19 mouse cellular contexts compared by ENCODE assay signal in the genomic region with DNA sequence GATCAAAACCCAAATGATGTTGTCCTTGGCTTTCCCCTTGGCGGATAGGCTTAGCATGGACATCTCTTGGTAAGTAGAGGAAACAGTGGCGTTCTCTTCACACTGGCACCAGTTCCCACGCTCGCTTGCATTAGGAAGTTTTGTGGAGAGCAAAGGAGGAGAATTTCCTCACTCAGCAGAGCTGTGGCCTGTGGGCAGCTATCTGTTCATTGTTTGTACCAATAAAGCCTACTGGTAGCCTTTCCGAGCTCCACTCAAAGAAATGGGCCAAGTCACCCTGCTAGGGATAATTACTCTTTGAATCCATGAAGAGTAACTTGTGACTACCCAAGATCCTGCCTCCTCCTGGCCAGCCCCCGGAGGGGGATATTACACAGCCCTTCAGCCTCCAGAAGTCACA. TPM values are rescaled to one million over a fixed set of nuclear protein-coding genes. Genes with fewer than 3 reads are reported as not detected.
DNase-seq lines count a peak whose midpoint lies in the region; ATAC-seq and TF ChIP-seq lines count a peak whose summit lies in the region.
"Had no signal": no experiment of that assay in that cellular context is flagged by ENCODE, and none has a peak within 500 bp of the region (broad histone marks: within the 10 kb centered on the region; RNA-seq: fewer than 3 reads in every experiment).

No protein-coding gene starts in this region.

- H3K27me3 ChIP-seq in heart, embryonic 11.5 days (ENCODE audit: control insufficient read depth, insufficient read depth, low read length) = peaks cover 40% of the 10 kb centered on the region
- H3K27me3 ChIP-seq in spleen, adult 2 months (ENCODE audit: control insufficient read depth, insufficient read depth, low read length) = no peaks in the 10 kb centered on the region
- H3K27me3 ChIP-seq: intestine, embryonic 15.5 days; neural tube, embryonic 13.5 days had no signal

- peaks cover 11% of the 10 kb centered on the region; the same call in 1 of the 2 replicates for H3K4me1 ChIP-seq in heart, embryonic 11.5 days (ENCODE audit: control insufficient read depth, insufficient read depth, low read length)
- peaks cover 22% of the 10 kb centered on the region; the same call in 1 of the 2 replicates for H3K4me1 ChIP-seq in spleen, adult 2 months (ENCODE audit: control insufficient read depth, insufficient read depth, insufficient read length)
- peaks cover 34% of the 10 kb centered on the region for H3K4me1 ChIP-seq in bone marrow macrophage, adult 2 months (ENCODE audit: control insufficient read depth, insufficient read depth, low read length)

- no peak overlapping the region for H3K4me3 ChIP-seq in heart, embryonic 11.5 days (ENCODE audit: low read depth, low read length)
- H3K4me3 ChIP-seq in spleen, adult 2 months (ENCODE audit: extremely low read depth, insufficient read depth, insufficient read length) = no peak overlapping the region
- H3K4me3 ChIP-seq in bone marrow macrophage, adult 2 months (ENCODE audit: insufficient read depth, low read length) = 0 out of 2 replicates have a peak overlapping the region, but pooled peaks have one; percentile 5
- no peak overlapping the region for H3K4me3 ChIP-seq in macrophage (ENCODE audit: inconsistent target)
- H3K4me3 ChIP-seq: embryonic facial prominence, embryonic 12.5 days; heart, embryonic 15.5 days; intestine, embryonic 15.5 days; neural tube, embryonic 13.5 days had no signal

- ATAC-seq in heart, embryonic 11.5 days (replicated peaks; ENCODE audit: insufficient number of reproducible peaks, low FRiP score, low TSS enrichment) = no peak
- ATAC-seq: hindbrain, embryonic 16.5 days; intestine, embryonic 15.5 days had no signal

- H3K36me3 ChIP-seq in heart, embryonic 11.5 days (ENCODE audit: control insufficient read depth, insufficient read depth, low read length) = no peaks in the 10 kb centered on the region
- H3K36me3 ChIP-seq in spleen, adult 2 months (ENCODE audit: control insufficient read depth, insufficient read depth, low read length) = 0 out of 2 replicates have a peak, but pooled peaks cover 1% of the 10 kb centered on the region
- no peaks in the 10 kb centered on the region for H3K36me3 ChIP-seq in macrophage (ENCODE audit: inconsistent target)
- H3K36me3 ChIP-seq: embryonic facial prominence, embryonic 12.5 days; heart, embryonic 15.5 days; intestine, embryonic 15.5 days; neural tube, embryonic 13.5 days had no signal

- TF ChIP-seq POLR2A in spleen, adult 2 months (IDR thresholded peaks at IDR 0.05; ENCODE audit: low read depth, low read length) = no peak
- TF ChIP-seq POLR2A in bone marrow macrophage, adult 2 months (IDR thresholded peaks at IDR 0.05; ENCODE audit: borderline replicate concordance, low read depth, low read length) = no peak

- no peak overlapping the region for H3K27ac ChIP-seq in heart, embryonic 11.5 days (ENCODE audit: low read depth, low read length)
- peak overlapping the region; percentile 90 for H3K27ac ChIP-seq in spleen, adult 2 months (ENCODE audit: insufficient read depth, low read length)
- H3K27ac ChIP-seq in bone marrow macrophage, adult 2 months (ENCODE audit: insufficient read depth, low read depth, low read length) = peak overlapping the region; percentile 69
- peak overlapping the region; percentile 95 for H3K27ac ChIP-seq in macrophage
- H3K27ac ChIP-seq: embryonic facial prominence, embryonic 12.5 days; heart, embryonic 15.5 days; intestine, embryonic 15.5 days; neural tube, embryonic 13.5 days had no signal

- H3K4me2 ChIP-seq in heart, embryonic 11.5 days = no peak overlapping the region
- H3K4me2 ChIP-seq: embryonic facial prominence, embryonic 12.5 days; heart, embryonic 15.5 days; intestine, embryonic 15.5 days; neural tube, embryonic 13.5 days had no signal

- WGBS in heart, embryonic 11.5 days (ENCODE audit: insufficient replicate concordance) = 91% methylated on average over 6 of the region's 6 CpGs
- WGBS in spleen, adult 2 months = 63% methylated on average over 6 of the region's 6 CpGs
- 52% methylated on average over 6 of the region's 6 CpGs for WGBS in macrophage (ENCODE audit: missing documents)

- H3K9me3 ChIP-seq in heart, embryonic 11.5 days (replicated peaks; ENCODE audit: control insufficient read depth, low read length) = no peaks in the 10 kb centered on the region
- H3K9me3 ChIP-seq: embryonic facial prominence, embryonic 12.5 days; G1E; heart, embryonic 15.5 days; intestine, embryonic 15.5 days; neural tube, embryonic 13.5 days had no signal

- no peak for TF ChIP-seq CTCF in spleen, adult 2 months (IDR thresholded peaks at IDR 0.05; ENCODE audit: extremely low read depth, insufficient read depth, insufficient read length, insufficient replicate concordance)
- TF ChIP-seq CTCF in bone marrow macrophage, adult 2 months (IDR thresholded peaks at IDR 0.05; ENCODE audit: low read depth, low read length) = no peak

- H3K9ac ChIP-seq in heart, embryonic 11.5 days (ENCODE audit: low read depth, low read length) = no peak overlapping the region
- H3K9ac ChIP-seq: embryonic facial prominence, embryonic 12.5 days; heart, embryonic 15.5 days; intestine, embryonic 15.5 days; neural tube, embryonic 13.5 days had no signal

- DNase-seq in heart, adult 11 months = peak; percentile 91
- DNase-seq in spleen, adult 2 months (ENCODE audit: low read depth in 1 of 2, low spot score in 2 of 2) = no peak
- no peak for DNase-seq in spleen, adult 18-20 months
- DNase-seq in embryo, embryonic 9.5 days (ENCODE audit: extremely low spot score) = no peak
- DNase-seq in embryo, embryonic 10 days (ENCODE audit: low spot score) = no peak
- DNase-seq: cerebellum, postnatal 10 days; gastrocnemius, postnatal 36 days; kidney, postnatal 10 days; retina, postnatal 1 day; right cerebral cortex, postnatal 25 days had no signal

- peaks cover 40% of the 10 kb centered on the region for H3K79me2 ChIP-seq in macrophage (ENCODE audit: inconsistent target)

RNA-seq across cellular contexts. Expression of a gene that starts 0.7 kb away (rescaled TPM):
- 1.7 and 2.5 TPM in 2 replicates for polyA plus RNA-seq in heart, embryonic 11.5 days (2014; fragmentation: Nextera tagmentation; extraction: Ambion mirVana)
- polyA plus RNA-seq in spleen, adult 2 months (2012; rRNA removed) = 26.7 and 36.4 TPM in 2 replicates
- 86.8 and 103 TPM in 2 replicates for polyA plus RNA-seq in bone marrow macrophage, adult 2 months (2012; ENCODE audit: insufficient read depth, insufficient read length, missing spikeins)
- 100 to 1,000 TPM; 170 to 922 (median 407) TPM for total RNA-seq in macrophage (2018; cell fraction: chromatin; rRNA removed)
- total RNA-seq in macrophage (2018; cell fraction: cytosol; rRNA removed) = 10 to 100 TPM; 29.1 to 90.3 (median 52.0) TPM
- total RNA-seq in macrophage (2018; cell fraction: nucleus; rRNA removed) = 100 to 1,000 TPM; 108 to 569 (median 293) TPM
- 30.4 to 35.3 TPM (median 34.7 TPM) in 3 replicates for polyA plus RNA-seq in macrophage (2018)
